Mouse (Mus musculus) R1 (cell line): Measurements from ENCODE around the gene Slc16a4.

Experiments
- DNase-seq: peaks from one replicate; pipeline ENCODE4 v3.0.0-alpha.2; 2018; ENCODE audit warnings: low read depth, low spot score

Gene Slc16a4

GRCm38 (mm10) chr3:107360341-107360740, 69.3 kb downstream of the Slc16a4 start:
- DNase-seq = no peak
